Mouse (Mus musculus): ENCODE results near the gene Nox3.

Gene Nox3

GRCm38 (mm10) chr17:3696161-3696560, at the start of gene Nox3:
Gene Nox3 (minus strand): TSS chr17:3696261.
- no peak for DNase-seq (ENCODE audit: low spot score)

- DNase-seq (ENCODE audit: low spot score): no peak
These were observed 48.3 kb upstream of the Nox3 start for GRCm38 (mm10) chr17:3744402-3744801.

GRCm38 (mm10) chr17:3736936-3737335, 40.9 kb upstream of the Nox3 start:
- DNase-seq (ENCODE audit: low spot score): no peak

GRCm38 (mm10) chr17:3734286-3734685, 38.2 kb upstream of the Nox3 start:
- no peak for DNase-seq (ENCODE audit: low spot score)

- no peak for DNase-seq (ENCODE audit: low spot score)
These were observed 9.4 kb upstream of the Nox3 start for GRCm38 (mm10) chr17:3705350-3705930.

GRCm38 (mm10) chr17:3702320-3702719, 6.3 kb upstream of the Nox3 start:
- no peak for DNase-seq (ENCODE audit: low spot score)

- no peak for DNase-seq (ENCODE audit: low spot score)
These were observed 3.2 kb downstream of the Nox3 start for GRCm38 (mm10) chr17:3692817-3693216.

- DNase-seq (ENCODE audit: low spot score): no peak
These were observed 5.4 kb downstream of the Nox3 start for GRCm38 (mm10) chr17:3690499-3691258.

- DNase-seq (ENCODE audit: low spot score): no peak
These were observed 12.4 kb downstream of the Nox3 start for GRCm38 (mm10) chr17:3683662-3684061.

- no peak for DNase-seq (ENCODE audit: low spot score)
These were observed 26.8 kb downstream of the Nox3 start for GRCm38 (mm10) chr17:3669226-3669625.

GRCm38 (mm10) chr17:3667287-3667686, 28.8 kb downstream of the Nox3 start:
- no peak for DNase-seq (ENCODE audit: low spot score)

GRCm38 (mm10) chr17:3665321-3665720, 30.7 kb downstream of the Nox3 start:
- DNase-seq (ENCODE audit: low spot score): peak; percentile 10

GRCm38 (mm10) chr17:3659497-3659896, 36.6 kb downstream of the Nox3 start:
- no peak for DNase-seq (ENCODE audit: low spot score)

- no peak for DNase-seq (ENCODE audit: low spot score)
These were observed 45.7 kb downstream of the Nox3 start for GRCm38 (mm10) chr17:3650377-3650776.

GRCm38 (mm10) chr17:3643582-3643981, 52.5 kb downstream of the Nox3 start:
- no peak for DNase-seq (ENCODE audit: low spot score)

- DNase-seq (ENCODE audit: low spot score): no peak
These were observed 54.6 kb downstream of the Nox3 start for GRCm38 (mm10) chr17:3641456-3641855.

- DNase-seq (ENCODE audit: low spot score): no peak
These were observed 57.3 kb downstream of the Nox3 start for GRCm38 (mm10) chr17:3638757-3639156.

GRCm38 (mm10) chr17:3632501-3632900, 63.6 kb downstream of the Nox3 start:
- DNase-seq (ENCODE audit: low spot score): no peak

- no peak for DNase-seq (ENCODE audit: low spot score)
These were observed 79.5 kb downstream of the Nox3 start for GRCm38 (mm10) chr17:3616329-3617216.

GRCm38 (mm10) chr17:3615553-3615952, 80.5 kb downstream of the Nox3 start:
- no peak for DNase-seq (ENCODE audit: low spot score)

- no peak for DNase-seq (ENCODE audit: low spot score)
These were observed 84.3 kb downstream of the Nox3 start for GRCm38 (mm10) chr17:3611781-3612075.

- peak; percentile 6 for DNase-seq (ENCODE audit: low spot score)
These were observed 84.9 kb downstream of the Nox3 start for GRCm38 (mm10) chr17:3610928-3611780.
